Mouse (Mus musculus) heart, postnatal 0 days (tissue): ENCODE data around the gene Cfap299. TPM values are rescaled to one million over a fixed set of nuclear protein-coding genes. Genes with fewer than 3 reads are reported as not detected.

Experiments used
- ATAC-seq: fragments of 200-750 bp; cut with Nextera tagmentation; 2 replicates; pipeline ENCODE4 v1.8.0; 2017; ENCODE audit warnings: low read depth, moderate number of reproducible peaks, moderate library complexity; ENCODE audit not compliant: insufficient read depth
- DNase-seq: peaks from one replicate; pipeline ENCODE4 v3.0.0-alpha.2; 2016; ENCODE audit warnings: low spot score
- H3K27ac ChIP-seq: fragments of 300-500 bp; sonication (generic); 2 replicates; pipeline ENCODE4 v1.5.1; 2014; ENCODE audit warnings: low read depth, mild to moderate bottlenecking
- H3K27me3 ChIP-seq: fragments of 300-500 bp; sonication (generic); 2 replicates; pipeline ENCODE4 v1.6.1; 2014; ENCODE audit warnings: low read length, mixed read lengths; ENCODE audit not compliant: control insufficient read depth, insufficient read depth
- H3K36me3 ChIP-seq: fragments of 300-500 bp; sonication (generic); replicated peaks from 2 replicates; pipeline ENCODE4 v1.6.1; 2014; ENCODE audit warnings: low read length, mixed read lengths; ENCODE audit not compliant: control insufficient read depth, insufficient read depth
- H3K4me1 ChIP-seq: fragments of 300-500 bp; sonication (generic); 2 replicates; pipeline ENCODE4 v1.6.1; 2014; ENCODE audit warnings: antibody characterized with exemption; ENCODE audit not compliant: control insufficient read depth, insufficient read depth
- H3K4me2 ChIP-seq: fragments of 300-500 bp; sonication (generic); 2 replicates; pipeline ENCODE4 v1.6.1; 2014; ENCODE audit warnings: low read depth, mild to moderate bottlenecking, low read length, moderate library complexity
- H3K4me3 ChIP-seq: fragments of 300-500 bp; sonication (generic); 2 replicates; pipeline ENCODE4 v1.5.1; 2014; ENCODE audit warnings: low read depth, low read length
- H3K9ac ChIP-seq: fragments of 300-500 bp; sonication (generic); replicated peaks from 2 replicates; pipeline ENCODE4 v1.6.1; 2014; ENCODE audit warnings: low read depth, low read length, mixed read lengths
- H3K9me3 ChIP-seq: fragments of 300-500 bp; sonication (generic); replicated peaks from 2 replicates; pipeline ENCODE4 v1.6.1; 2016; ENCODE audit warnings: low read length; ENCODE audit not compliant: control insufficient read depth
- CTCF ChIP-seq: IDR thresholded peaks from 2 replicates; pipeline ENCODE4 v1.5.1; 2016; ENCODE audit warnings: antibody characterized with exemption, control low read depth, low read depth
- EP300 ChIP-seq: IDR thresholded peaks from 2 replicates; pipeline ENCODE4 v1.6.1; 2016; ENCODE audit warnings: antibody characterized with exemption, low read depth
- WGBS: fragments of 180-500 bp; shearing (Covaris S2); extraction: QIAGEN DNeasy Blood & Tissue Kit; methylation state at CpG from one replicate; pipeline ENCODE4 v1.1.7; 2014; 5-methylcytosine and 5-hydroxymethylcytosine counted together
- polyA plus RNA-seq: library from polyadenylated mRNA; unstranded; fragments of >200 nt; fragmentation: Nextera tagmentation; extraction: Ambion mirVana; gene quantifications from 2 replicates; pipeline ENCODE4 v1.2.1, GENCODE M21; 2015
- total RNA-seq: library from RNA; depleted of rRNA; stranded (reverse); fragments of >200 nt; gene quantifications from 2 replicates; pipeline ENCODE4 v1.2.3, GENCODE M21; 2014; ENCODE audit warnings: low replicate concordance

The Cfap299 gene
- total and polyA plus RNA-seq, 2 experiments from 2014 or later, result 0.20 to 0.50 TPM

DNA sequence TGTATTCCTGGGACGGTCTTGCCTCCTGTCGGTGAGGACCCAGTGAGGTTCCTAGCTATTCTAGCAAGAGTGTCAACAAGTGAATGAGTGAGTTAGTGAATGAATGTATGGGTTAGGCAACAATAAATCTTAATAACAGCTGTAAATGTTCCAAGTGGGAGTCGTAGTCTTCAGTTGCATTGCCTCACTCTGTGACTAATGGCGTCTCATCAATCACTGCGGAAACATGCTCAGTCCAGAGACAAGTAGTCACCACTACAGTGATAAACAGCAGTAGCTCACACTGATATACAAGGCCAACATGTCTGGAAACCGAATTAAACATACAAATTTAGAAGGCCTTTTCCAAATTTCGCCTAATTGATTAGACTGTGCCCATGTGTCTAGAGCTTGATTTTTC, 187.1 kb downstream of the Cfap299 start:
- ATAC-seq (no peak), DNase-seq (no peak)
- no peak for TF ChIP-seq EP300
- no peak for TF ChIP-seq CTCF
- Histone ChIP-seq H3K27ac (no peak overlapping the region), H3K9me3 (no peaks in the 10 kb centered on the region), H3K9ac (no peak overlapping the region), H3K4me1 (no peaks in the 10 kb centered on the region), H3K4me3 (no peak overlapping the region), H3K4me2 (no peak overlapping the region), H3K27me3 (no peaks in the 10 kb centered on the region), H3K36me3 (no peaks in the 10 kb centered on the region)
- WGBS, result 69% methylated on average over 7 of the region's 7 CpGs

DNA sequence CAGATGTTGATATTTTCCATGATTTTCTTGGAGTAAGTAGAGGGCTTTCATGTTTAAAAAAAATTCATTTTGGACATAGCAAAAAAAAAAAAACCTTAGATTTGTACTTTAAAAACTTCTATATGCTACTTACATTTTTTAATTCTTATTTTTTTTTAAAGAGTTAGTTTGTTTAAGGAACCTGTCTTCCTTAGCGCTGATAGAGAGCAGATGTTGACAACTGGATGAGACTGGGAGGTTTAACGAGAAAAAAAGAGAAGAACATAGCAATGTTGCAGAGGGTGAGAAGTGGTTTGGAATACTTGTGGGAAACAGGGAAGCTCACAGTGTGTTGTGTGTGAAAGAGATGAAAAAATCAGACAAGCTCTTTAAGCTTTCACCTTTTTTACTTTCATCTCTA, 191.0 kb downstream of the Cfap299 start:
- no peak for TF ChIP-seq CTCF
- no peak for TF ChIP-seq EP300
- WGBS, result 58% methylated on average over 2 of the region's 2 CpGs

DNA sequence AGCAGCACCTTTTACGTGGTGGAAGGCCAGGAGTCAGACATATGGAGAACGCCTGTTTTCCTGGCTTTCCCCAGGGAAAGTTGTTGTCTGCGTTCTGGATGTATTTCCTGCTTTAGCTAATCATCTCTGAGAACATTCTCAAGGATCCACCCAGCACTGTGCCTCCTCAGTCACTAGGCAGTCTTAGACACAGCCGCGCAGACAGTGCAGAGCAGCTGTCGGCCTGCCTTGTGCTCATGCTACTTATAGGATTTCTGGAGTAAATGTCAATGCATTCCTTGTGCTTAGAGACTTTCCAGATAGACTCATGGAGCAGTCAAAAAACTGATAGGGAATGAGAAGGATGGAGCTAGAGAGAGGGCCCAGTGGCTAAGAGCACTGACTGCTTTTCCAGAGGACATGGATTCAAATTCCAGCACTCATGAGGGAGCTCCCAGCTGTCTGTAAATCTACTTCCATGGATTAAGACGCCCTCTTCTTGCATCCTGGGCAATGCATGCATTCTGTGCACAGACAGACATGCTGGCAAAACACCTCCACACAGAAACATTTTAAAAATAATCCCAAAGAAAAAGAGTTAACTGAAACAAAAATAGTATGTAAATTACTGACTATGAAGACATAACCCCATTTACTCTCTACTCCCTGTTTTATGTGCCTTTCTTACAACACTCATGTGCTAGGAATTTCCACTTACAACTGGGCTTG, 193.3 kb downstream of the Cfap299 start:
- DNase-seq, result no peak
- no peak for ATAC-seq
- peaks cover 7% of the 10 kb centered on the region for H3K4me1 ChIP-seq
- no peaks in the 10 kb centered on the region for H3K9me3 ChIP-seq
- H3K27me3 ChIP-seq, result no peaks in the 10 kb centered on the region
- no peak overlapping the region for H3K4me2 ChIP-seq
- no peak overlapping the region for H3K27ac ChIP-seq
- 83% methylated on average over 7 of the region's 7 CpGs for WGBS
- no peak overlapping the region for H3K9ac ChIP-seq
- H3K4me3 ChIP-seq, result no peak overlapping the region
- TF ChIP-seq EP300, result no peak
- no peaks in the 10 kb centered on the region for H3K36me3 ChIP-seq

More for the DNA sequence above, 191.0 kb downstream of the Cfap299 start:
- Histone ChIP-seq H3K4me1 (peaks cover 7% of the 10 kb centered on the region), H3K4me2 (no peak overlapping the region), H3K36me3 (no peaks in the 10 kb centered on the region), H3K9me3 (no peaks in the 10 kb centered on the region), H3K27ac (no peak overlapping the region), H3K27me3 (no peaks in the 10 kb centered on the region), H3K4me3 (no peak overlapping the region), H3K9ac (no peak overlapping the region)
- DNase-seq (no peak), ATAC-seq (no peak)

DNA sequence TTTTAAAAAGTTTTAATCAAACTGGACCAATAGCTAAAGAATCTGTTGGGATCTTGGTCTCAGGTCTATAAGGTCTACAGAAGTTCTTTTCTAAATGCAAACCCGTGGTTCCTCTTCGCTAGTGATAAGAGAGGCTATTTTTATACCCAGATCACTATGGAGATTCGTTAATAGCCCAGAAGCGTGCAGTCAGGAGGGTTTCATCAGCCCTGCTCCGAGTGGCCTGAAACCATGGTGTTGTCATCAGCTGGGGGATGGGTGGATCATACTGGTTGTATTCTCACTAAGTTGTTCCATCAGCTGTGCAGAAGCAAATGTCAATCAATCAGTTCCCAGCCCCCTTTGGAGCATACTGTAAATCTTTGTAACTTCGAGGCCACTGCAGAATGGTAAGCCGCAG, 193.9 kb downstream of the Cfap299 start:
- Histone ChIP-seq H3K27ac (no peak overlapping the region), H3K4me3 (no peak overlapping the region), H3K9me3 (no peaks in the 10 kb centered on the region), H3K9ac (no peak overlapping the region), H3K4me1 (peaks cover 7% of the 10 kb centered on the region), H3K36me3 (no peaks in the 10 kb centered on the region), H3K4me2 (no peak overlapping the region), H3K27me3 (no peaks in the 10 kb centered on the region)
- 28% methylated on average over 7 of the region's 7 CpGs for WGBS
- no peak for TF ChIP-seq CTCF
- no peak for TF ChIP-seq EP300
- ATAC-seq, result no peak
- DNase-seq, result no peak

DNA sequence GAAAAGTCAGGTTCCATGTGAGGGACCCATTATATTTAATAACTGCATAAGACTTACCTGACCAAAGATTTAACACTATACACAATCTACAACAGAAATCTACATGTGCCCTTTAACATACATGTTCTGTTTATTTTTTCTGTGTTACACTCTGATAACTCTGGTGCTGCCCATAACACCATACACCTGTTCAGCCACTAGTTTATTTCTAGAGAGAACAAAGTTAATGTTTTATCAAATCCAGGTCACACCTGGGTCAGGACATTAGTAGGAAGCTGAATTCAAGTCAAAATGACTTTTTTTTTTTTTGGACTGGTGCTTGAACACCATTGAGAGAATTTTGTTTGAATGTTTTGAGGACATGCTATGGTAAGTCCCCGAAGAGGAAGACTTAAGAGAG, 194.7 kb downstream of the Cfap299 start:
- no peak for ATAC-seq
- TF ChIP-seq EP300 (no peak), CTCF (no peak)
- Histone ChIP-seq H3K4me1 (peaks cover 7% of the 10 kb centered on the region), H3K27ac (no peak overlapping the region), H3K9ac (no peak overlapping the region), H3K4me2 (no peak overlapping the region), H3K27me3 (no peaks in the 10 kb centered on the region), H3K9me3 (no peaks in the 10 kb centered on the region), H3K4me3 (no peak overlapping the region), H3K36me3 (no peaks in the 10 kb centered on the region)
- no peak for DNase-seq
- WGBS, result 94% methylated on average over 1 of the region's 1 CpGs

DNA sequence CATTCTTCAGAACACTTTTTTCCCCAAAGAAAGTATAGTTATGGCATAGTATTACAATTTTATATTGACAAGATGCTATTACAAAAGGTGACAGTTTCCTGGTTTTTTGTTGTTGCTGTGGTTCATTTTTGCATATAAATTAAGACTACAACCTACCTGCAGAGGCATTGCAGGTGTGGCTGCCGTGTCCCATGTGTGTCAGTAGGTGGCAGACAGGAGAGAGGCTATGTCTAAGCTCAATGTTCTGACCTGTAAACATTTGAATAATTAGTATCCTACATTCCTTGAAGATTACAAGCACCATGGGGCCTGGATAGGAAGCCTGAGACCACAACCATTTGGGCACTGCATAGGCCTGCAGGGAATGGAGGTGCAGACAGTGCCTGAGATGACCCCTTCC, 212.2 kb downstream of the Cfap299 start:
- Histone ChIP-seq H3K9ac (no peak overlapping the region), H3K4me3 (no peak overlapping the region), H3K36me3 (no peaks in the 10 kb centered on the region), H3K27me3 (no peaks in the 10 kb centered on the region), H3K4me2 (no peak overlapping the region), H3K27ac (no peak overlapping the region), H3K4me1 (no peaks in the 10 kb centered on the region), H3K9me3 (no peaks in the 10 kb centered on the region)
- ATAC-seq (no peak), DNase-seq (no peak)
- WGBS, result 69% methylated on average over 1 of the region's 1 CpGs
- no peak for TF ChIP-seq EP300
- no peak for TF ChIP-seq CTCF
